Mouse (Mus musculus) CH12.LX (cell line): ENCODE data around the gene Hunk. TPM values are rescaled to one million over a fixed set of nuclear protein-coding genes. Genes with fewer than 3 reads are reported as not detected.

Experiments
- DNase-seq: peaks from one replicate; pipeline ENCODE4 v3.0.0-alpha.2; 2013; ENCODE audit errors: extremely low read depth
- H3K27ac ChIP-seq: 2 replicates; pipeline ENCODE4 v1.5.1; 2012; ENCODE audit warnings: low read depth, mild to moderate bottlenecking, control low read depth, moderate library complexity; ENCODE audit not compliant: insufficient read depth
- H3K27me3 ChIP-seq: replicated peaks from 2 replicates; pipeline ENCODE3; 2012; ENCODE audit warnings: inconsistent platforms
- H3K36me3 ChIP-seq, 2 experiments: replicated peaks in 1 of 2; 2 replicates each; pipeline versions ENCODE3 to v1.6.1; 2012; ENCODE audit warnings: inconsistent platforms in 1 of 2, low read length in 1 of 2, mild to moderate bottlenecking in 1 of 2, mixed read lengths in 1 of 2, moderate library complexity in 1 of 2; ENCODE audit not compliant: control insufficient read depth in 1 of 2, insufficient read depth in 1 of 2
- H3K4me1 ChIP-seq, 2 experiments: 2 replicates each; pipeline ENCODE4 v1.6.1; 2012; ENCODE audit warnings: inconsistent platforms in 1 of 2, moderate library complexity in 1 of 2; ENCODE audit not compliant: insufficient read depth in 2 of 2, control insufficient read depth in 1 of 2
- H3K4me2 ChIP-seq: 2 replicates; pipeline ENCODE4 v1.6.1; 2012; ENCODE audit warnings: low read depth, mild to moderate bottlenecking, control low read depth; ENCODE audit not compliant: poor library complexity, insufficient read depth, severe bottlenecking
- H3K4me3 ChIP-seq, 3 experiments: fragments of 150-350 bp in 1 of 3; sonication (generic) in 1 of 3; replicated peaks in 1 of 3; 2 replicates each; pipeline versions ENCODE3 to v1.5.1; 2011 to 2012; ENCODE audit warnings: low read depth in 2 of 3, low read length in 2 of 3, mild to moderate bottlenecking in 2 of 3, moderate library complexity in 2 of 3, control low read depth in 1 of 3, improper control_type of control experiment in 1 of 3, inconsistent platforms in 1 of 3, mixed read lengths in 1 of 3; ENCODE audit not compliant: poor library complexity in 1 of 3
- H3K79me2 ChIP-seq: replicated peaks from 2 replicates; pipeline ENCODE4 v1.6.1; 2012; ENCODE audit warnings: mild to moderate bottlenecking, moderate library complexity; ENCODE audit not compliant: control insufficient read depth, poor library complexity, insufficient read depth, severe bottlenecking; ENCODE audit errors: extremely low read depth
- H3K9ac ChIP-seq: 2 replicates; pipeline ENCODE4 v1.6.1; 2012; ENCODE audit warnings: low read depth, mild to moderate bottlenecking, control low read depth, moderate library complexity; ENCODE audit not compliant: insufficient read depth
- H3K9me3 ChIP-seq: replicated peaks from 2 replicates; pipeline ENCODE3; 2012; ENCODE audit warnings: low read length, inconsistent platforms, mixed read lengths
- BHLHE40 ChIP-seq: IDR thresholded peaks from 2 replicates; pipeline ENCODE4 v1.6.1; 2011; ENCODE audit warnings: mild to moderate bottlenecking, low read depth, low read length, improper control_type of control experiment
- CHD1 ChIP-seq: IDR thresholded peaks from 2 replicates; pipeline ENCODE4 v1.6.1; 2012; ENCODE audit warnings: low read depth, low read length, improper control_type of control experiment, inconsistent platforms
- CHD2 ChIP-seq: IDR thresholded peaks from 2 replicates; pipeline ENCODE4 v1.6.1; 2011; ENCODE audit warnings: low read length, improper control_type of control experiment
- CTCF ChIP-seq, 2 experiments: IDR thresholded peaks in 1 of 2; conservative IDR thresholded peaks in 1 of 2; 2 replicates each; pipeline ENCODE4 v1.5.1; 2011 to 2012; ENCODE audit warnings: low read depth in 2 of 2, low read length in 2 of 2, improper control_type of control experiment in 1 of 2, inconsistent platforms in 1 of 2, mild to moderate bottlenecking in 1 of 2, moderate library complexity in 1 of 2
- E2F4 ChIP-seq: IDR thresholded peaks from 2 replicates; pipeline ENCODE4 v1.6.1; 2011; ENCODE audit warnings: low read depth, low read length, improper control_type of control experiment; ENCODE audit not compliant: insufficient replicate concordance
- ELF1 ChIP-seq: IDR thresholded peaks from 2 replicates; pipeline ENCODE4 v1.6.1; 2014; ENCODE audit warnings: low read depth, mild to moderate bottlenecking, inconsistent platforms, low read length, improper control_type of control experiment
- EP300 ChIP-seq: IDR thresholded peaks from 2 replicates; pipeline ENCODE4 v1.6.1; 2011; ENCODE audit warnings: low read length, improper control_type of control experiment
- ETS1 ChIP-seq: conservative IDR thresholded peaks from 2 replicates; pipeline ENCODE4 v1.6.1; 2012; ENCODE audit warnings: low read depth, mild to moderate bottlenecking, inconsistent platforms, low read length, improper control_type of control experiment, moderate library complexity
- GABPA ChIP-seq: IDR thresholded peaks from 2 replicates; pipeline ENCODE4 v1.6.1; 2012; ENCODE audit warnings: low read depth, low read length, improper control_type of control experiment, inconsistent platforms; ENCODE audit not compliant: insufficient replicate concordance
- KAT2A ChIP-seq: IDR thresholded peaks from 2 replicates; pipeline ENCODE4 v1.6.1; 2012; ENCODE audit warnings: low read length, improper control_type of control experiment, inconsistent platforms; ENCODE audit not compliant: insufficient replicate concordance
- MAFK ChIP-seq: IDR thresholded peaks from 2 replicates; pipeline ENCODE4 v1.6.1; 2011; ENCODE audit warnings: low read length, improper control_type of control experiment; ENCODE audit not compliant: insufficient replicate concordance
- MAX ChIP-seq: IDR thresholded peaks from 2 replicates; pipeline ENCODE4 v1.6.1; 2011; ENCODE audit warnings: low read length, improper control_type of control experiment
- MXI1 ChIP-seq: IDR thresholded peaks from 2 replicates; pipeline ENCODE4 v1.6.1; 2011; ENCODE audit warnings: mild to moderate bottlenecking, low read depth, low read length, improper control_type of control experiment
- MYC ChIP-seq: IDR thresholded peaks from 2 replicates; pipeline ENCODE4 v1.6.1; 2011; ENCODE audit warnings: low read depth, mild to moderate bottlenecking, improper control_type of control experiment, low read length
- NELFE ChIP-seq: IDR thresholded peaks from 2 replicates; pipeline ENCODE4 v1.6.1; 2011; ENCODE audit warnings: low read depth, low read length, improper control_type of control experiment
- NRF1 ChIP-seq: IDR thresholded peaks from 2 replicates; pipeline ENCODE4 v1.6.1; 2014; ENCODE audit warnings: low read depth, mild to moderate bottlenecking, inconsistent platforms, low read length, improper control_type of control experiment, moderate library complexity
- POLR2A ChIP-seq: IDR thresholded peaks from 2 replicates; pipeline ENCODE4 v1.6.1; 2011; ENCODE audit warnings: low read depth, mild to moderate bottlenecking, improper control_type of control experiment, low read length
- SIN3A ChIP-seq: IDR thresholded peaks from 2 replicates; pipeline ENCODE4 v1.6.1; 2012; ENCODE audit warnings: low read length, improper control_type of control experiment, inconsistent platforms
- TBP ChIP-seq: conservative IDR thresholded peaks from 2 replicates; pipeline ENCODE4 v1.6.1; 2011; ENCODE audit warnings: low read depth, low read length, improper control_type of control experiment
- TCF12 ChIP-seq: IDR thresholded peaks from 2 replicates; pipeline ENCODE4 v1.6.1; 2014; ENCODE audit warnings: low read depth, mild to moderate bottlenecking, inconsistent platforms, low read length, improper control_type of control experiment
- UBTF ChIP-seq: IDR thresholded peaks from 2 replicates; pipeline ENCODE4 v1.6.1; 2012; ENCODE audit warnings: low read depth, mild to moderate bottlenecking, inconsistent platforms, low read length, improper control_type of control experiment, moderate library complexity
- USF1 ChIP-seq: IDR thresholded peaks from 2 replicates; pipeline ENCODE4 v1.6.1; 2014; ENCODE audit warnings: low read depth, mild to moderate bottlenecking, inconsistent platforms, low read length, improper control_type of control experiment
- ZC3H11A ChIP-seq: IDR thresholded peaks from 2 replicates; pipeline ENCODE4 v1.6.1; 2012; ENCODE audit warnings: low read depth, mild to moderate bottlenecking, inconsistent platforms, low read length, improper control_type of control experiment
- ZKSCAN1 ChIP-seq: IDR thresholded peaks from 2 replicates; pipeline ENCODE4 v1.6.1; 2012; ENCODE audit warnings: low read depth, inconsistent platforms, low read length, improper control_type of control experiment, borderline replicate concordance
- ZNF384 ChIP-seq: IDR thresholded peaks from 2 replicates; pipeline ENCODE4 v1.6.1; 2012; ENCODE audit warnings: low read depth, low read length, improper control_type of control experiment, inconsistent platforms
- dilution Hi-C: fragments of 300-500 bp; cut with MboI; formaldehyde crosslinking; loops from 2 replicates; pipeline ENCODE4 v1.14.3; 2020; ENCODE audit warnings: low sequenced_read_pairs; ENCODE audit not compliant: extremely low pct_unique_long_range_greater_than_20kb, extremely low pct_ligation_motif_present
- in situ Hi-C: fragments of 300-500 bp; cut with MboI; formaldehyde crosslinking; loops from 3 replicates; pipeline ENCODE4 v1.14.3; 2019; ENCODE audit warnings: low sequenced_read_pairs, low pct_ligation_motif_present, low pct_unique_long_range_greater_than_20kb, mixed read lengths
- polyA plus RNA-seq: library from polyadenylated mRNA; unstranded; fragments of >175 nt; gene quantifications from 2 replicates; pipeline ENCODE4 v1.2.1, GENCODE M21; 2012; ENCODE audit warnings: low read depth; ENCODE audit not compliant: insufficient read length
- total RNA-seq, 2 experiments: library from RNA; depleted of rRNA; stranded (reverse); fragments of 300-350 nt in 1 of 2; fragments of >200 nt in 1 of 2; gene quantifications; 2 replicates each; pipeline ENCODE4 v1.2.3; 2012 to 2014

The Hunk gene
- total and polyA plus RNA-seq, 3 experiments, result not detected

- in situ Hi-C loops (no loop called here), dilution Hi-C loops (no loop called here)
- TF ChIP-seq E2F4 (no peak), ELF1 (no peak), ZNF384 (no peak), MXI1 (no peak), CHD1 (no peak), TCF12 (no peak), GABPA (no peak), MYC (no peak), ETS1 (no peak), MAX (no peak), EP300 (no peak), NRF1 (no peak), NELFE (no peak), UBTF (no peak), KAT2A (no peak)
- no peaks in the 10 kb centered on the region for H3K79me2 ChIP-seq
- peaks cover 18% of the 10 kb centered on the region for H3K27me3 ChIP-seq
- no peak for DNase-seq
- H3K4me1 ChIP-seq, result no peaks in the 10 kb centered on the region
- peaks cover 52% of the 10 kb centered on the region for H3K9me3 ChIP-seq
- H3K4me2 ChIP-seq, result no peak overlapping the region
- no peak overlapping the region for H3K9ac ChIP-seq
- no peaks in the 10 kb centered on the region for H3K36me3 ChIP-seq
- no peak overlapping the region for H3K27ac ChIP-seq
- H3K4me3 ChIP-seq, result no peak overlapping the region
Measured at GRCm38 (mm10) chr16:90522575-90522974, 136.8 kb downstream of the Hunk start.

GRCm38 (mm10) chr16:90523373-90523772 is 137.6 kb downstream of the Hunk start:
- Histone ChIP-seq H3K27me3 (peaks cover 23% of the 10 kb centered on the region), H3K79me2 (no peaks in the 10 kb centered on the region), H3K4me2 (no peak overlapping the region), H3K27ac (no peak overlapping the region), H3K4me3 (no peak overlapping the region), H3K9ac (no peak overlapping the region), H3K4me1 (no peaks in the 10 kb centered on the region), H3K9me3 (peaks cover 49% of the 10 kb centered on the region), H3K36me3 (no peaks in the 10 kb centered on the region)
- TF ChIP-seq ETS1 (no peak), MAFK (no peak), EP300 (no peak), ZKSCAN1 (no peak), POLR2A (no peak), ZC3H11A (no peak), CTCF (conservative IDR thresholded peaks at IDR 0.05 in 1 of 2, IDR thresholded peaks at IDR 0.05 in 1 of 2; ENCODE audit: low read depth in 2 of 2, low read length in 2 of 2) (no peak), BHLHE40 (no peak), CHD2 (no peak), SIN3A (no peak), CHD1 (no peak), TBP (no peak), MXI1 (no peak), E2F4 (no peak), USF1 (no peak), ELF1 (no peak)
- in situ Hi-C loops (no loop called here), dilution Hi-C loops (no loop called here)
- DNase-seq, result no peak
